Mouse (Mus musculus) C3H10T1/2 (cell line): Measurements from ENCODE around the gene Gm14410. TPM values are rescaled to one million over a fixed set of nuclear protein-coding genes. Genes with fewer than 3 reads are reported as not detected.

Experiments used
- polyA plus RNA-seq, 2 experiments: library from polyadenylated mRNA; unstranded; fragments of >200 nt; fragmentation: generic; extraction: Trizol; gene quantifications; one replicate each; pipeline ENCODE4 v1.2.1; 2012; ENCODE audit warnings: missing spikeins in 2 of 2

Gm14410 gene
- polyA plus RNA-seq, result 1 to 10 TPM in 1 of 2 experiments, under 1 TPM in 1; 0.64 to 6.0 TPM

GRCm38 (mm10) chr2:177206341-177206740 is at the start of gene Gm14410:
Gene Gm14410 (minus strand): TSS chr2:177206421.

Other genes starting within 250 kb of the Gm14410 start
- gene Gm14419, start 205.5 kb downstream of the Gm14410 start, polyA plus RNA-seq, result 1 to 10 TPM in 1 of 2 experiments, under 1 TPM in 1; 0.21 to 3.4 TPM
- gene Gm14401, start 132.1 kb downstream of the Gm14410 start, polyA plus RNA-seq, result under 1 TPM; 0.02 to 0.06 TPM
- under 1 TPM in 1 of 2 experiments, not detected in 1; 0.06 TPM for gene Gm14409, start 60.6 kb upstream of the Gm14410 start, polyA plus RNA-seq
- under 1 TPM in 1 of 2 experiments, not detected in 1; 0.07 TPM for gene Gm14412, start 117.9 kb upstream of the Gm14410 start, polyA plus RNA-seq
- gene Gm14418, start 191.9 kb upstream of the Gm14410 start, polyA plus RNA-seq, result 1 to 10 TPM in 1 of 2 experiments, under 1 TPM in 1; 0.43 to 4.5 TPM